Mouse (Mus musculus) T-helper 2 cell (primary cell): ENCODE data around the gene Zfp296.
"Not testable (repeated sequence)": the region's sequence is repeated elsewhere in the genome, so short reads cannot be mapped to it uniquely, and the experiment has no call there.

ENCODE experiments used
- in situ Hi-C: fragments of 300-600 bp; cut with MboI, MseI; formaldehyde crosslinking; loops from one replicate; pipeline ENCODE4 v1.15.1; 2025; ENCODE audit warnings: high pct_unique_total_duplicates

Gene Zfp296

DNA sequence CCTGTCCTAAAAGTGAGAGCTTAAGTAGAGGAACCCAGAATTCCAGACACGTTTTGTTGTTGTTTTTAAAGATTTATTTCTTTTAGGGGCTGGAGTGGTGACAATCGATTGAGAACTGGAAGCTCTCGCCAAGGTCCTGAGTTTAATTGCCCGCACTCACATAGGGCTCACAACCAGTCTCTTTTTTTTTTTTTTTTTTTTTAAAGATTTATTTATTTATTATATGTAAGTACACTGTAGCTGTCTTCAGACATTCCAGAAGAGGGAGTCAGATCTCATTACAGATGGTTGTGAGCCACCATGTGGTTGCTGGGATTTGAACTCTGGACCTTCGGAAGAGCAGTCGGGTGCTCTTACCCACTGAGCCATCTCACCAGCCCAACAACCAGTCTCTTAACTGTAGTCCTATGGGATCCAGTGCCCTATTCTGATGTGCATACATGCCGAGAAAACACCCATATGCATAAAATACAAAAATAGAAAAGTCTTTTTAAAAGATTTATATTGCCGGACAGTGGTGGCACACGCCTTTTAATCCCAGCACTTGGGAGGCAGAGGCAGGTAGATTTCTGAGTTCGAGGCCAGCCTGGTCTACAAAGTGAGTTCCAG, 27.6 kb downstream of the Zfp296 start:
- in situ Hi-C loops: not testable (repeated sequence)

GRCm38 (mm10) chr7:19607291-19607690, 30.2 kb downstream of the Zfp296 start:
- in situ Hi-C loops: no loop called here

GRCm38 (mm10) chr7:19609641-19610332, 32.7 kb downstream of the Zfp296 start:
- in situ Hi-C loops: no loop called here

- in situ Hi-C loops: no loop called here
Observed at GRCm38 (mm10) chr7:19610969-19611368, 33.9 kb downstream of the Zfp296 start.

GRCm38 (mm10) chr7:19615036-19615577, 38.0 kb downstream of the Zfp296 start:
- in situ Hi-C loops: no loop called here

- in situ Hi-C loops: no loop called here
Observed at GRCm38 (mm10) chr7:19619004-19619801, 42.1 kb downstream of the Zfp296 start.

- in situ Hi-C loops: no loop called here
Observed at GRCm38 (mm10) chr7:19620811-19621210, 43.7 kb downstream of the Zfp296 start.

- in situ Hi-C loops: no loop called here
Observed at GRCm38 (mm10) chr7:19622241-19622640, 45.2 kb downstream of the Zfp296 start.

DNA sequence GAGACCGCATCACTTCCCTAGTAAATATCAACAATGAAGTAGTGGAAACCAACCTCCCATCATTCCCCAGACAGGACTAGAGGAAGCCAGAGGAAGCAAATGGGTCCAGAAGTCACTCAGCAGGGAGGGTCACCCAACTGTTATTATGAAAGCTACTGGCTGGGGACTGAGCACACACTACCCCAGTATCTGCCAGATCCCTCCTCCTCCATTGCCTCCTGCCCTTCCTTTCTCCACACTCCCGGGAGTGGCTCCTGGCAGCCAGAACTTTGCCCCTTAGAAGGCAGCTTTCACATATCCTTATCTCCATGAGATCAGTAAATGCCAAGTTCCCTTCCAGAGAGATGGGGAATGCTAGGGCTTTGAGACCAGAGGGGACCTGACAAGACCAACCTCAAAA, 46.3 kb downstream of the Zfp296 start:
- in situ Hi-C loops: no loop called here

DNA sequence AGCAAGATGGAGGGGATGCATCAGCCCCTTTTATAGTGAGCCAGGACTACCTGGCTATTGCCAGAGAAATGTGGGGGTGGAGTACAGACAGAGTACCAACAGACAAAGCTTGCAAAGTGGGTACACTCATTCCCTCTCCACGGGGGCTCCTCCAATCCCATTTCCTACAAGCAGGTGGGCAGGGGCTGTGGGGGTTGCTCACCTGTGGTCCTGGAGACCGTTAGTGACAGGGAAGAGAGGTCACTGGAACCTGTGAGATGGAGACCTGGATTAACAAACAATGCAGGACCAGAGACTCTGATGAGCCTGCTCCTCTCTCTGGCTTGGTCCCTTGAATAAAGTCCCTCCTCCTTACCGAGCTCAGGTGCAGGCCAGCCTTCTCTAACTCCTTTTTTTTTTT, 50.6 kb downstream of the Zfp296 start:
- in situ Hi-C loops: no loop called here

- in situ Hi-C loops: no loop called here
Observed at GRCm38 (mm10) chr7:19628192-19628535, 51.1 kb downstream of the Zfp296 start.

DNA sequence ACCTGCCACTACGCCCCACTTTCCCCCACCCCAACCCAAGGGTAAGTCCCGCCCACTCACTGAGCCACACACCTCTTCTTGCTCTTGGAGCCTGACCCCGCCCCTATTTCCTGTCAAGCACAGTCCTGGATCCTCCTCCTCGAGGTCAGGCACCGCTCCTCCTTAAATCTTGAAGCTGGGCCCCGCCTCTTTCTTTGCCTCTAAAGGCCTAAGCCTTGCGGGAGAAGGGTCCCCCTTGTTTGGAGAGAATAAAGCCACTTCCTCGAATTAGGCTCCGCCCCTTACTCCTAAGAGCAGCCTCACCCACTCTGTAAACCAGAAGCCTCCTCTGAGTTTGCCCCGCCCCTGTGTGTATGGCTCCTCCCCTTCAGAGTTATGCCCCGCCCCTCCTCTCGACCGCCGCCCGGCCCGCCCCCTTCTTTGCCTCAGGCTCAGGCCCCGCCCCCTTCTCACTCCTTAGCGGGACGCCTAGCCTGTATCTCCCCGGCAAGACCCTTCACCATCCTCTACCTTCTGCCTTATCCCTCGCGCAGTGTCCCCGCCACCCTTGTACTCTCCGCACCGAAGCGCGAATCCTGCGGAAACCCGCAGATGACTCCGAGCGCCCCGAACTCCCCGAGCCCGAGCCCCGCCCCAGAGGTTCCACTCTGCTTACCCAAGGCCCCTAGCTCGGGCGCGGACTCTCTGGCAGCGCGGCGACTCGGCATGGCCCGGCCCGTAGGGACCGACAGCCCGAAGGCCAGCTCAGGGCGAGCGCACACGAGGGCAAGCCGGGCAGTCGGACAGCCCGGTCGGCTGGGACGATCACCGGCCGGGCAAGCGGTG, 51.7 kb downstream of the Zfp296 start:
- in situ Hi-C loops: no loop called here

DNA sequence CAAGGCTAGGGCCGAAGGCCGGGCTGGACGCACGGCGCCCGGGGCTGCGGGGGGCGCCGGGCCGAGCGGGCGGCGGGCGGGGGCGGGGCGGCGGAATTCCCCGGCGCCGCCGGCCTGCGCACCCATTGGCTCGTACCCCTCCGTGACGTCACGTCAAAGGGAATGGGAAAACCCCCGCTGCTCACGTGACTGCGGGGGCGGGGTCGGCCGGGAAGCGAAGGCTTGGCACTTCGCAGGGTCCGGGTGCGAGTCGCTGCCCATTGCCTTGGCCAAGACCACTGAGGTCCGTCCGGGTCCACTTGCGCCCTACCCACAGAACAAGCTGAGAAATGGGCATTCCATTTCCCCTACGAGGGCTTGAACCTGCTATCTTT, 52.3 kb downstream of the Zfp296 start, which contains the start of gene Relb:
TSS of gene Relb (minus strand) at position 78 of the 374 bp plus-strand sequence.
- in situ Hi-C loops: no loop called here
